Mouse (Mus musculus) olfactory bulb, adult 2 months (tissue): Measurements from ENCODE around the gene Phxr2.
"Not testable (repeated sequence)": the region's sequence is repeated elsewhere in the genome, so short reads cannot be mapped to it uniquely, and the experiment has no call there.

Source experiments
- CTCF ChIP-seq: fragments of 200-500 bp; IDR thresholded peaks from 2 replicates; pipeline ENCODE4 v1.5.1; 2012; ENCODE audit warnings: low read depth, mild to moderate bottlenecking, low read length, moderate library complexity; ENCODE audit not compliant: insufficient read depth
- POLR2A ChIP-seq: fragments of 200-500 bp; IDR thresholded peaks from 2 replicates; pipeline ENCODE4 v1.6.1; 2012; ENCODE audit warnings: mild to moderate bottlenecking, low read depth, low read length, moderate library complexity; ENCODE audit not compliant: insufficient read depth

- not testable (repeated sequence) for TF ChIP-seq POLR2A, CTCF
Measured at GRCm38 (mm10) chr10:99157697-99158096, 31.6 kb upstream of the Phxr2 start.
